Mouse (Mus musculus) bone marrow, adult 2 months (tissue): ENCODE measurements at regions not wholly inside any gene's neighbourhood (a gene's known extent, or its start where the extent isn't known, plus 50 kb on each side); places are given as distances from the start of the nearest gene placed in this dataset.

Experiments used
- CTCF ChIP-seq: fragments of 200-500 bp; IDR thresholded peaks from 2 replicates; pipeline ENCODE4 v1.5.1; 2011; ENCODE audit warnings: low read length, control low read depth; ENCODE audit not compliant: control insufficient read depth, insufficient read depth
- POLR2A ChIP-seq: fragments of 200-500 bp; IDR thresholded peaks from 2 replicates; pipeline ENCODE4 v1.6.1; 2011; ENCODE audit warnings: low read depth, mild to moderate bottlenecking, control low read depth, low read length, borderline replicate concordance; ENCODE audit not compliant: control insufficient read depth

GRCm38 (mm10) chr19:53456681-53457080 lies 66.3 kb upstream of the Smndc1 start:
- TF ChIP-seq CTCF, result no peak
- no peak for TF ChIP-seq POLR2A
